Mouse (Mus musculus) forebrain, postnatal 0 days (tissue): ENCODE data around the gene Omt2a. TPM values are rescaled to one million over a fixed set of nuclear protein-coding genes. Genes with fewer than 3 reads are reported as not detected.
"Not testable (repeated sequence)": the region's sequence is repeated elsewhere in the genome, so short reads cannot be mapped to it uniquely, and the experiment has no call there.

Source experiments
- ATAC-seq: fragments of 200-750 bp; cut with Nextera tagmentation; 2 replicates; pipeline ENCODE4 v1.8.0; 2017; ENCODE audit warnings: mild to moderate bottlenecking, moderate library complexity
- DNase-seq: peaks from one replicate; pipeline ENCODE4 v3.0.0-alpha.2; 2015
- H3K27ac ChIP-seq: fragments of 300-500 bp; sonication (generic); 2 replicates; pipeline ENCODE4 v1.5.1; 2014; ENCODE audit warnings: low read depth, mild to moderate bottlenecking, antibody characterized with exemption, low read length, moderate library complexity, mixed read lengths
- H3K27me3 ChIP-seq: fragments of 300-500 bp; sonication (generic); 2 replicates; pipeline ENCODE4 v1.6.1; 2014; ENCODE audit warnings: mild to moderate bottlenecking, low read length, mixed read lengths; ENCODE audit not compliant: insufficient read depth
- H3K36me3 ChIP-seq: fragments of 300-500 bp; sonication (generic); 2 replicates; pipeline ENCODE4 v1.6.1; 2014; ENCODE audit warnings: mild to moderate bottlenecking, moderate library complexity; ENCODE audit not compliant: insufficient read depth
- H3K4me1 ChIP-seq: fragments of 300-500 bp; sonication (generic); 2 replicates; pipeline ENCODE4 v1.6.1; 2014; ENCODE audit warnings: antibody characterized with exemption; ENCODE audit not compliant: insufficient read depth
- H3K4me2 ChIP-seq: fragments of 300-500 bp; sonication (generic); 2 replicates; pipeline ENCODE4 v1.6.1; 2014; ENCODE audit warnings: low read depth, mild to moderate bottlenecking, moderate library complexity
- H3K4me3 ChIP-seq: fragments of 300-500 bp; sonication (generic); 2 replicates; pipeline ENCODE4 v1.5.1; 2014; ENCODE audit warnings: low read depth, low read length, mixed read lengths
- H3K9ac ChIP-seq: fragments of 300-500 bp; sonication (generic); 2 replicates; pipeline ENCODE4 v1.6.1; 2014; ENCODE audit warnings: mild to moderate bottlenecking
- H3K9me3 ChIP-seq: fragments of 300-500 bp; sonication (generic); 2 replicates; pipeline ENCODE4 v1.6.1; 2016; ENCODE audit warnings: low read length
- CTCF ChIP-seq: sonication (generic); IDR thresholded peaks from 2 replicates; pipeline ENCODE4 v1.5.1; 2016; ENCODE audit warnings: antibody characterized with exemption, control low read depth, low read depth
- WGBS: fragments of 180-500 bp; shearing (Covaris S2); extraction: QIAGEN DNeasy Blood & Tissue Kit; methylation state at CpG from one replicate; pipeline ENCODE4 v1.1.7; 2014; 5-methylcytosine and 5-hydroxymethylcytosine counted together
- polyA plus RNA-seq: library from polyadenylated mRNA; unstranded; fragments of >200 nt; fragmentation: Nextera tagmentation; extraction: Ambion mirVana; gene quantifications from 2 replicates; pipeline ENCODE4 v1.2.1, GENCODE M21; 2015
- total RNA-seq: library from RNA; depleted of rRNA; stranded (reverse); fragments of >200 nt; gene quantifications from 2 replicates; pipeline ENCODE4 v1.2.3, GENCODE M21; 2014

Gene Omt2a
- total and polyA plus RNA-seq, 2 experiments from 2014 or later, result not detected

- not testable (repeated sequence) for H3K36me3 ChIP-seq, H3K27ac ChIP-seq, H3K9me3 ChIP-seq, H3K9ac ChIP-seq, H3K4me1 ChIP-seq, H3K4me3 ChIP-seq, H3K27me3 ChIP-seq
- whole genome bisulfite sequencing, result 13% methylated on average over 8 of the region's 8 CpGs
- peak; percentile 86 for TF ChIP-seq CTCF
- DNase-seq, result peak; percentile 65
- 0 out of 2 replicates have a peak overlapping the region, but pooled peaks have one; percentile 19 for H3K4me2 ChIP-seq
- peak; percentile 62 for ATAC-seq
Measured at GRCm38 (mm10) chr9:78340324-78340723, 25.7 kb upstream of the Omt2a start.

GRCm38 (mm10) chr9:78337050-78337449 lies 22.5 kb upstream of the Omt2a start:
- DNase-seq, ATAC-seq, H3K36me3 ChIP-seq, H3K4me1 ChIP-seq, H3K27ac ChIP-seq, H3K27me3 ChIP-seq, H3K9ac ChIP-seq, H3K9me3 ChIP-seq, H3K4me2 ChIP-seq, H3K4me3 ChIP-seq: not testable (repeated sequence)

GRCm38 (mm10) chr9:78327289-78327688 lies 12.7 kb upstream of the Omt2a start, which contains the start of gene Omt2b:
TSS of gene Omt2b (plus strand) at chr9:78327589.
- DNase-seq, H3K4me3 ChIP-seq, H3K4me2 ChIP-seq, H3K27me3 ChIP-seq, H3K9ac ChIP-seq, H3K36me3 ChIP-seq, H3K27ac ChIP-seq, ATAC-seq, H3K9me3 ChIP-seq, H3K4me1 ChIP-seq: not testable (repeated sequence)
- 55% methylated on average over 1 of the region's 1 CpGs for WGBS

- DNase-seq, result peak; percentile 15
- no peaks in the 10 kb centered on the region for H3K27me3 ChIP-seq
- H3K9ac ChIP-seq, result no peak overlapping the region
- no peaks in the 10 kb centered on the region for H3K36me3 ChIP-seq
- H3K9me3 ChIP-seq, result no peaks in the 10 kb centered on the region
- no peak overlapping the region for H3K27ac ChIP-seq
- WGBS, result 42% methylated on average over 1 of the region's 1 CpGs
- TF ChIP-seq CTCF, result peak; percentile 47
- H3K4me2 ChIP-seq, result no peak overlapping the region
- ATAC-seq, result no peak
- H3K4me3 ChIP-seq, result no peak overlapping the region
- H3K4me1 ChIP-seq, result no peaks in the 10 kb centered on the region
Measured at GRCm38 (mm10) chr9:78319499-78319898, 4.9 kb upstream of the Omt2a start.

DNA sequence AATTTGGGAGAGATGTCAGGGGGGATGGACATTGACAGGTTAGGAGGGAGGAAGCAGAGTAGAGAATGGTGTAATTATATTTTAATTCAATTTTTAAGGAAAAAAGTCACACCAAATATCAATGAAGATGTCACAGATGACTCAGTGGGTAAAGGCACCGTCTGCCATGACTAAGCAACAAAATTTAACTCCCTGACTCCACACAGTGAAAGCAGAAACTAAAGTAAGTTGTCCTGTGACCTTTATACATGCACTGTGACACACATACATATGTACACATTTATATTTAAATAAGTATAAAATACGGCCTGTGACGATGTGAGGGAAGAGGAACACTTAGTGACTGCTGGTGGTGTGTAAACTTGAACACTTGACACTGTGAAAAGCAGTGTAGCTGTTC lies 6.5 kb downstream of the Omt2a start:
- not testable (repeated sequence) for H3K4me2 ChIP-seq, ATAC-seq, H3K4me3 ChIP-seq, H3K9me3 ChIP-seq, DNase-seq, H3K36me3 ChIP-seq, H3K27ac ChIP-seq, H3K4me1 ChIP-seq, H3K27me3 ChIP-seq, H3K9ac ChIP-seq
- WGBS, result 68% methylated on average over 3 of the region's 3 CpGs

DNA sequence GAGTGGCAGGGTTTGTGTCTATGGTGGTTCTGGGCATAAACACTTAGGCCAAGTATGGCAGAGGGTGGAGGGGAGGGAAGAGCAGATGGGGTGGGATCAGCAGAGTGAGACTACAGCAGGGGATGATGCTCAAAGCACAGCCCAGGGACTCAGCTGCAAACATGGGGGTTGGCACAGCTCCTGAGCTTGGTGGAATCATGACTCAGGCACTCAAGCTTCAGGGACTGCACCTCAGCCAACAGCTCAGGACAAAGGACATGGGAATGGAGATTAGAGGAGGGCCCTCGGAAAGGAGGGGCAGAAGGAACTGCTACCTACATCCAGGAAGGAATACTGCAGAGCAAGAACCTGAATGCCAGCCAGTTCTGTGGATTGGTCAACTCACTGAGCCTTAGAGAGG lies 15.5 kb downstream of the Omt2a start:
- not testable (repeated sequence) for H3K4me2 ChIP-seq, H3K27me3 ChIP-seq, ATAC-seq, H3K36me3 ChIP-seq, H3K9me3 ChIP-seq, H3K4me3 ChIP-seq, H3K9ac ChIP-seq, H3K27ac ChIP-seq, DNase-seq, H3K4me1 ChIP-seq
- 60% methylated on average over 1 of the region's 1 CpGs for WGBS

- DNase-seq (no peak), ATAC-seq (no peak)
- H3K9ac ChIP-seq, result no peak overlapping the region
- no peak overlapping the region for H3K4me3 ChIP-seq
- TF ChIP-seq CTCF, result no peak
- H3K9me3 ChIP-seq, result no peaks in the 10 kb centered on the region
- H3K27me3 ChIP-seq, result no peaks in the 10 kb centered on the region
- H3K27ac ChIP-seq, result no peak overlapping the region
- H3K36me3 ChIP-seq, result no peaks in the 10 kb centered on the region
- WGBS, result 85% methylated on average over 1 of the region's 1 CpGs
- no peaks in the 10 kb centered on the region for H3K4me1 ChIP-seq
- H3K4me2 ChIP-seq, result no peak overlapping the region
Measured at GRCm38 (mm10) chr9:78298232-78298631, 16.4 kb downstream of the Omt2a start.

GRCm38 (mm10) chr9:78296089-78296488 lies 18.5 kb downstream of the Omt2a start:
- H3K9me3 ChIP-seq, H3K27me3 ChIP-seq, H3K9ac ChIP-seq, H3K4me2 ChIP-seq, H3K4me1 ChIP-seq, H3K36me3 ChIP-seq, H3K27ac ChIP-seq, H3K4me3 ChIP-seq: not testable (repeated sequence)
- WGBS, result 10% methylated on average over 6 of the region's 6 CpGs
- DNase-seq (peak; percentile 68), ATAC-seq (peak; percentile 34; the same call in 1 of the 2 replicates)
- peak; percentile 75 for TF ChIP-seq CTCF

DNA sequence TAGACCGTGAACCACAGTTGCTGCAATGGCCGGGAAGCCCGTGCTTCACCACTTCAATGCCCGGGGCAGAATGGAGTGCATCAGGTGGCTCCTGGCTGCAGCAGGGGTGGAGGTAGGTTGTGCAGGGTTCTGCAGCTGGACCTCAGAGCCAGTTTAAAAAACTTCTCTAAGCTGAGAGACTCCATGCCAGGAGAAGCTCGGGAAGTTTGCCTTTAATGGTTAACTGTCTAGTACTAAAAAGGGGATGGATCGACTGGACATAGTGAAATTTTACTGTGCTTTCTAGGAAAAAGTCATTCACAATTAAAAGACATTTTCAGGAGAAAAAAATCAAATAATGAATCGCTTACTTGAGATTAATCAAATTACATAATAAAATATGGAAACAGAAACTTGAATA lies 19.8 kb downstream of the Omt2a start:
- not testable (repeated sequence) for DNase-seq, H3K27ac ChIP-seq
- 83% methylated on average over 4 of the region's 7 CpGs for WGBS

GRCm38 (mm10) chr9:78293683-78294082 lies 20.9 kb downstream of the Omt2a start:
- H3K9ac ChIP-seq, H3K27me3 ChIP-seq, H3K4me2 ChIP-seq, DNase-seq, H3K4me3 ChIP-seq, H3K27ac ChIP-seq, H3K4me1 ChIP-seq, ATAC-seq, H3K9me3 ChIP-seq, H3K36me3 ChIP-seq: not testable (repeated sequence)
- WGBS, result 87% methylated on average over 1 of the region's 1 CpGs

More for the DNA sequence above, 19.8 kb downstream of the Omt2a start:
- not testable (repeated sequence) for H3K9me3 ChIP-seq, H3K4me2 ChIP-seq, ATAC-seq, H3K36me3 ChIP-seq, H3K27me3 ChIP-seq, H3K4me3 ChIP-seq, H3K9ac ChIP-seq, H3K4me1 ChIP-seq

- H3K4me1 ChIP-seq, DNase-seq, H3K4me2 ChIP-seq, H3K9me3 ChIP-seq, ATAC-seq, H3K27me3 ChIP-seq, H3K9ac ChIP-seq, H3K27ac ChIP-seq, H3K36me3 ChIP-seq, H3K4me3 ChIP-seq: not testable (repeated sequence)
- WGBS, result 89% methylated on average over 7 of the region's 8 CpGs
Measured at GRCm38 (mm10) chr9:78292462-78292861, 22.1 kb downstream of the Omt2a start.
